In the genomic region with DNA sequence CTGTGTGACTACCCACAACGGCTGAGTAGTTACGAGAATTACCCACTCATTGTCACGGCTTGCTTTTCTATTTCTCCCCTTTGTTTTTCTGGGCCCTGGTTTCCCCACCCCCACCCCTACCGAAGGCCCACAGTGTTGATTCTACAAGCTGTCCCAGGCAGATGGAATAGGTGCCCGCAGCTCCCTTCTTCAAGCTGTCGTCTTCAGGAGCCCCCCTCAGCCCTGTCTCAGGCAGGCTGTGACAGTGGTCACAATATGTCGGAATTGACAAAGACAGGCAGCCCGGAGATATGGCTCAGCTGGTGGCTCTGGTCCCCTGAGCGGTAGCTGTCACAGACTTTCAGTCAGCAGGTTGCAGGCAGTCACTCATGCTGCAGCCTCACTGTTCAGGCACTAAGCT, we compare ENCODE assay signal across 16 mouse cellular contexts.
A peak's percentile ranks its signal among the peaks of the same experiment; 100 is the strongest.
DNase-seq lines count a peak whose midpoint lies in the region; ATAC-seq lines count a peak whose summit lies in the region.
"Had no signal": no experiment of that assay in that cellular context is flagged by ENCODE, and none has a peak within 500 bp of the region (broad histone marks: within the 10 kb centered on the region; RNA-seq: fewer than 3 reads in every experiment).

No protein-coding gene starts in this region.

- no peaks in the 10 kb centered on the region for H3K36me3 ChIP-seq in forebrain, embryonic 12.5 days (replicated peaks)
- H3K36me3 ChIP-seq in hindbrain, embryonic 13.5 days: no peaks in the 10 kb centered on the region
- no peaks in the 10 kb centered on the region for H3K36me3 ChIP-seq in midbrain, embryonic 15.5 days (replicated peaks)
- no peaks in the 10 kb centered on the region for H3K36me3 ChIP-seq in heart, embryonic 10.5 days
- H3K36me3 ChIP-seq: heart, embryonic 13.5 days had no signal

- no peaks in the 10 kb centered on the region for H3K9me3 ChIP-seq in forebrain, embryonic 12.5 days
- no peaks in the 10 kb centered on the region for H3K9me3 ChIP-seq in hindbrain, embryonic 13.5 days
- no peaks in the 10 kb centered on the region for H3K9me3 ChIP-seq in midbrain, embryonic 15.5 days
- no peaks in the 10 kb centered on the region for H3K9me3 ChIP-seq in heart, embryonic 10.5 days
- H3K9me3 ChIP-seq: heart, embryonic 13.5 days had no signal

- DNase-seq in cerebellum, postnatal 10 days: peak; percentile 60 to 65
- DNase-seq in cerebellum, postnatal 25 days: no peak
- DNase-seq in lung, adult 18-20 months: no peak
- no peak for DNase-seq in ovary, postnatal 10 days (ENCODE audit: low spot score)
- DNase-seq in heart, embryonic 10.5 days (ENCODE audit: low spot score): no peak
- DNase-seq: adrenal gland, postnatal 36 days; gastrocnemius, postnatal 14 days; kidney, adult 18-20 months; kidney, postnatal 25 days; lung, postnatal 14 days; thymus, postnatal 36 days had no signal

- no peak overlapping the region for H3K9ac ChIP-seq in forebrain, embryonic 12.5 days
- peak overlapping the region; percentile 51; the same call in 1 of the 2 replicates for H3K9ac ChIP-seq in hindbrain, embryonic 13.5 days
- H3K9ac ChIP-seq in midbrain, embryonic 15.5 days: no peak overlapping the region
- H3K9ac ChIP-seq: heart, embryonic 13.5 days; liver, embryonic 14.5 days had no signal

- peak overlapping the region; percentile 73; the same call in 1 of the 2 replicates for H3K27ac ChIP-seq in forebrain, embryonic 12.5 days
- peak overlapping the region; percentile 87 for H3K27ac ChIP-seq in hindbrain, embryonic 13.5 days
- H3K27ac ChIP-seq in midbrain, embryonic 15.5 days: peak overlapping the region; percentile 40
- H3K27ac ChIP-seq in heart, embryonic 10.5 days: no peak overlapping the region
- H3K27ac ChIP-seq: heart, embryonic 13.5 days; liver, embryonic 14.5 days had no signal

- peaks cover 47% of the 10 kb centered on the region for H3K4me1 ChIP-seq in forebrain, embryonic 12.5 days
- H3K4me1 ChIP-seq in hindbrain, embryonic 13.5 days (replicated peaks): peaks cover 73% of the 10 kb centered on the region
- H3K4me1 ChIP-seq in midbrain, embryonic 15.5 days: peaks cover 38% of the 10 kb centered on the region
- H3K4me1 ChIP-seq in heart, embryonic 10.5 days: no peaks in the 10 kb centered on the region
- H3K4me1 ChIP-seq: heart, embryonic 13.5 days had no signal

- no peak overlapping the region for H3K4me2 ChIP-seq in forebrain, embryonic 12.5 days
- no peak overlapping the region for H3K4me2 ChIP-seq in hindbrain, embryonic 13.5 days
- no peak overlapping the region for H3K4me2 ChIP-seq in midbrain, embryonic 15.5 days
- H3K4me2 ChIP-seq: heart, embryonic 13.5 days had no signal

- H3K27me3 ChIP-seq in forebrain, embryonic 12.5 days: no peaks in the 10 kb centered on the region
- no peaks in the 10 kb centered on the region for H3K27me3 ChIP-seq in hindbrain, embryonic 13.5 days
- no peaks in the 10 kb centered on the region for H3K27me3 ChIP-seq in midbrain, embryonic 15.5 days (replicated peaks)
- peaks cover 22% of the 10 kb centered on the region; the same call in 1 of the 2 replicates for H3K27me3 ChIP-seq in heart, embryonic 10.5 days (ENCODE audit: insufficient read depth, poor library complexity, severe bottlenecking)

- ATAC-seq in forebrain, embryonic 12.5 days (ENCODE audit: low FRiP score): peak; percentile 27; the same call in 1 of the 2 replicates
- peak; percentile 47 for ATAC-seq in hindbrain, embryonic 13.5 days (ENCODE audit: low FRiP score)
- no peak for ATAC-seq in midbrain, embryonic 15.5 days (replicated peaks)

- 52% methylated on average over 9 of the region's 9 CpGs for WGBS in forebrain, embryonic 12.5 days
- 23% methylated on average over 9 of the region's 9 CpGs for WGBS in hindbrain, embryonic 13.5 days
- WGBS in midbrain, embryonic 15.5 days: 42% methylated on average over 9 of the region's 9 CpGs
- WGBS in heart, embryonic 10.5 days: 52% methylated on average over 9 of the region's 9 CpGs

- H3K4me3 ChIP-seq in forebrain, embryonic 12.5 days (replicated peaks): no peak overlapping the region
- H3K4me3 ChIP-seq in hindbrain, embryonic 13.5 days: no peak overlapping the region
- no peak overlapping the region for H3K4me3 ChIP-seq in midbrain, embryonic 15.5 days
- H3K4me3 ChIP-seq in heart, embryonic 10.5 days: no peak overlapping the region
- H3K4me3 ChIP-seq: heart, embryonic 13.5 days had no signal

Comparison
In these comparisons a context has a peak if more than half of its experiments do, and no peak if none do; other contexts are left out.
1. DNase-seq: peak in cerebellum, postnatal 10 days (2 of 2); none in cerebellum, postnatal 25 days (0 of 2), lung, adult 18-20 months (0 of 2), ovary, postnatal 10 days (single experiment) and heart, embryonic 10.5 days (single experiment).